Comparison of ENCODE assay signal across 9 mouse cellular contexts in genomic region chr2:70558112-70558842, GRCm38 (mm10). TPM values are rescaled to one million over a fixed set of nuclear protein-coding genes. Genes with fewer than 3 reads are reported as not detected.
DNase-seq lines count a peak whose midpoint lies in the region; ATAC-seq lines count a peak whose summit lies in the region.
"Had no signal": no experiment of that assay in that cellular context is flagged by ENCODE, and none has a peak within 500 bp of the region (broad histone marks: within the 10 kb centered on the region; RNA-seq: fewer than 3 reads in every experiment).

No protein-coding gene starts in this region.

- H3K4me3 ChIP-seq in forebrain, embryonic 14.5 days (ENCODE audit: low read depth, low read length), result peak overlapping the region; percentile 0; the same call in 1 of the 2 replicates
- peak overlapping the region; percentile 36 for H3K4me3 ChIP-seq in hindbrain, embryonic 15.5 days
- peak overlapping the region; percentile 20 for H3K4me3 ChIP-seq in midbrain, embryonic 14.5 days (replicated peaks; ENCODE audit: low read depth, low read length)
- H3K4me3 ChIP-seq: megakaryocyte, embryonic 14.5 days had no signal

- peak; percentile 39 for DNase-seq in cerebellum, adult 11 months
- DNase-seq in c-Kit-negative CD71-positive TER-119-positive erythroid progenitor cells, embryonic 14.5 days (ENCODE audit: low read depth, low spot score), result peak; percentile 34
- DNase-seq in forebrain, embryonic 14.5 days (ENCODE audit: low spot score), result peak; percentile 98
- peak; percentile 93 to 94 for DNase-seq in left cerebral cortex, postnatal 14 days (ENCODE audit: low spot score in 2 of 2)
- DNase-seq in midbrain, embryonic 14.5 days, result peak; percentile 99
- DNase-seq in spleen, adult 12 weeks (ENCODE audit: low spot score), result peak; percentile 44

- H3K4me2 ChIP-seq in forebrain, embryonic 14.5 days (ENCODE audit: low read length), result peak overlapping the region; percentile 68; the same call in 1 of the 2 replicates
- peak overlapping the region; percentile 70 for H3K4me2 ChIP-seq in hindbrain, embryonic 15.5 days
- peak overlapping the region; percentile 66 for H3K4me2 ChIP-seq in midbrain, embryonic 14.5 days (ENCODE audit: low read length)

- ATAC-seq in cerebellum, adult (ENCODE audit: insufficient number of reproducible peaks, low FRiP score, low TSS enrichment), result no peak
- peak; percentile 74 for ATAC-seq in forebrain, embryonic 14.5 days
- peak; percentile 78 for ATAC-seq in hindbrain, embryonic 15.5 days (ENCODE audit: low FRiP score, low read depth)
- ATAC-seq in midbrain, embryonic 14.5 days (ENCODE audit: low FRiP score, low TSS enrichment), result peak; percentile 55; the same call in 1 of the 2 replicates

- H3K4me1 ChIP-seq in forebrain, embryonic 14.5 days (ENCODE audit: control insufficient read depth, insufficient read depth, low read length), result no peaks in the 10 kb centered on the region
- peaks cover 26% of the 10 kb centered on the region for H3K4me1 ChIP-seq in hindbrain, embryonic 15.5 days (replicated peaks)
- no peaks in the 10 kb centered on the region for H3K4me1 ChIP-seq in midbrain, embryonic 14.5 days (ENCODE audit: control insufficient read depth, insufficient read depth, low read length)

- no peaks in the 10 kb centered on the region for H3K9me3 ChIP-seq in forebrain, embryonic 14.5 days (replicated peaks; ENCODE audit: control insufficient read depth, low read length)
- no peaks in the 10 kb centered on the region for H3K9me3 ChIP-seq in hindbrain, embryonic 15.5 days
- H3K9me3 ChIP-seq in midbrain, embryonic 14.5 days (ENCODE audit: control insufficient read depth, low read length), result no peaks in the 10 kb centered on the region
- H3K9me3 ChIP-seq: megakaryocyte, embryonic 14.5 days had no signal

- H3K36me3 ChIP-seq in forebrain, embryonic 14.5 days (ENCODE audit: control insufficient read depth, insufficient read depth, low read length), result no peaks in the 10 kb centered on the region
- H3K36me3 ChIP-seq in hindbrain, embryonic 15.5 days, result no peaks in the 10 kb centered on the region
- no peaks in the 10 kb centered on the region for H3K36me3 ChIP-seq in midbrain, embryonic 14.5 days (ENCODE audit: control insufficient read depth, insufficient read depth, low read length)

- peaks cover 37% of the 10 kb centered on the region for H3K27me3 ChIP-seq in forebrain, embryonic 14.5 days (replicated peaks; ENCODE audit: control insufficient read depth, insufficient read depth, low read length)
- peaks cover 23% of the 10 kb centered on the region for H3K27me3 ChIP-seq in hindbrain, embryonic 15.5 days
- peaks cover 27% of the 10 kb centered on the region for H3K27me3 ChIP-seq in midbrain, embryonic 14.5 days (ENCODE audit: control insufficient read depth, insufficient read depth, low read length)

- intact Hi-C loops in left cerebral cortex, postnatal 14 days (cut with DNase I), result loop anchor here (1.0 to 10.0 kb wide), 5 partner anchors 81 to 923 kb away; no protein-coding TSS in a partner anchor

- peak overlapping the region; percentile 37; the same call in 1 of the 2 replicates for H3K9ac ChIP-seq in forebrain, embryonic 14.5 days (ENCODE audit: low read length)
- H3K9ac ChIP-seq in hindbrain, embryonic 15.5 days, result peak overlapping the region; percentile 31; the same call in 1 of the 2 replicates
- 0 out of 2 replicates have a peak overlapping the region, but pooled peaks have one; percentile 1 for H3K9ac ChIP-seq in midbrain, embryonic 14.5 days (replicated peaks; ENCODE audit: low read length)

- H3K27ac ChIP-seq in forebrain, embryonic 14.5 days (ENCODE audit: low read depth, low read length), result no peak overlapping the region; the same call in 1 of the 2 replicates
- peak overlapping the region; percentile 90 for H3K27ac ChIP-seq in hindbrain, embryonic 15.5 days (replicated peaks)
- H3K27ac ChIP-seq in midbrain, embryonic 14.5 days (replicated peaks; ENCODE audit: low read depth, low read length), result peak overlapping the region; percentile 94

- WGBS in forebrain, embryonic 14.5 days, result 7% methylated on average over 18 of the region's 18 CpGs
- WGBS in hindbrain, embryonic 15.5 days, result 5% methylated on average over 17 of the region's 18 CpGs
- 4% methylated on average over 17 of the region's 18 CpGs for WGBS in midbrain, embryonic 14.5 days

RNA-seq across cellular contexts. Expression of gene Gad1, which starts 5.4 kb away (rescaled TPM):
- 46.4 and 70.4 TPM in 2 replicates for polyA plus RNA-seq in forebrain, embryonic 14.5 days (2014; fragmentation: Nextera tagmentation; extraction: Ambion mirVana)
- 103 and 105 TPM in 2 replicates for polyA plus RNA-seq in hindbrain, embryonic 15.5 days (2015; fragmentation: Nextera tagmentation; extraction: Ambion mirVana)
- total RNA-seq in left cerebral cortex, postnatal 14 days (2021), result 100 to 1,000 TPM; 228 TPM
- 111 and 113 TPM in 2 replicates for polyA plus RNA-seq in midbrain, embryonic 14.5 days (2014; fragmentation: Nextera tagmentation; extraction: Ambion mirVana)

RNA-seq across cellular contexts. Expression of gene Erich2, which starts 49.7 kb away (rescaled TPM):
- polyA plus RNA-seq in forebrain, embryonic 14.5 days (2014; fragmentation: Nextera tagmentation; extraction: Ambion mirVana), result 1.8 and 2.8 TPM in 2 replicates
- polyA plus RNA-seq in hindbrain, embryonic 15.5 days (2015; fragmentation: Nextera tagmentation; extraction: Ambion mirVana), result 2.9 and 3.0 TPM in 2 replicates
- total RNA-seq in left cerebral cortex, postnatal 14 days (2021), result 1 to 10 TPM; 1.0 to 1.1 TPM
- polyA plus RNA-seq in midbrain, embryonic 14.5 days (2014; fragmentation: Nextera tagmentation; extraction: Ambion mirVana), result 1.00 and 2.3 TPM in 2 replicates

Comparison
In these comparisons a context has a peak if more than half of its experiments do, and no peak if none do; other contexts are left out.
1. DNase-seq: peak in every context shown above with its lines; median percentile 99 in midbrain, embryonic 14.5 days; 98 in forebrain, embryonic 14.5 days; 94 in left cerebral cortex, postnatal 14 days; 44 in spleen, adult 12 weeks; 39 in cerebellum, adult 11 months; 34 in c-Kit-negative CD71-positive TER-119-positive erythroid progenitor cells, embryonic 14.5 days.